Mouse (Mus musculus) skeletal muscle tissue, adult 2 months (tissue): Measurements from ENCODE around the gene Ccdc144b.
A peak's percentile ranks its signal among the peaks of the same experiment; 100 is the strongest.

Experiments
- DNase-seq: peaks from one replicate; pipeline ENCODE4 v3.0.0-alpha.2; 2012; ENCODE audit warnings: low read depth, low spot score

Gene Ccdc144b

GRCm38 (mm10) chr3:36053447-36053846, at the start of gene Ccdc144b:
TSS of gene Ccdc144b (minus strand) at chr3:36053547.
- no peak for DNase-seq

GRCm38 (mm10) chr3:36095371-36095770, 42.0 kb upstream of the Ccdc144b start:
- no peak for DNase-seq

- DNase-seq: no peak
Observed at GRCm38 (mm10) chr3:36087591-36087990, 34.2 kb upstream of the Ccdc144b start.

DNA sequence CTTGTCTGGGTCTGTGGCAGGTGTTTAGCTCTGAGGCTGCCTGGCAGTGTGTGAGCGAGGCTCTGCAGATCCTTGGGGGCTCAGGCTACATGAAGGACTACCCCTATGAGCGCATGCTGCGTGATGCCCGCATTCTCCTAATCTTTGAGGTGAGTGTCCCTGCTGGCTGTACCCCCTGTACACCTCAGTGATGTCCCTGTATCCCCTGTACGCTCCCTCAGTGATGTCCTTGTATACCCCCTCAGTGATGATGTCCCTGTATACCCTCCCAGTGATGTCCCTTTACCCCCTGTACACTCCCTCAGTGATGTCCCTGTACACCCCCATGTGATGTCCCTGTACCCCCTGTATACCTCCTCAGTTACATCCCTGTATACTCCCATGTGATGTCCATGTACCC, 32.0 kb upstream of the Ccdc144b start:
- no peak for DNase-seq

GRCm38 (mm10) chr3:36083381-36083780, 30.0 kb upstream of the Ccdc144b start:
- no peak for DNase-seq

- no peak for DNase-seq
Observed at GRCm38 (mm10) chr3:36082843-36083242, 29.5 kb upstream of the Ccdc144b start.

DNA sequence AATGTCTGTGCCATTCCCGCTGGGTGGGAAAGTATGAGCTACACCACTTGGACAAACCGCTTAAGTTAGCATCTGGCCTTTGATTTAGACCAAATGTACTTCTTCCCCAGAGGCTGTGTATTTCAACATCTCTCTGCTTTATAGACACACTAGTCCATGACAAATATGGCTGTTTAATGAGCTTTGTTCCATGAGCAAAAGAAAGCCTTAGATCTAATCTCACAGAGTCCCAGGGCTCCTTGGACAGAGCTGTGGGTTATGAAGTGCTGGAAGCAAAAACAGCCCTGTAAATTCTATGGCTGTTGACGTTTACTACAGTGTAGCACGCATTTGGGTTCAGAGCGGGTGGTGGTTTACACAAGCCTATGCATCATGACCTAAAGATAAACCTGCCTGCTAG, 27.4 kb upstream of the Ccdc144b start:
- DNase-seq: no peak

- DNase-seq: no peak
Observed at GRCm38 (mm10) chr3:36079886-36080285, 26.5 kb upstream of the Ccdc144b start.

DNA sequence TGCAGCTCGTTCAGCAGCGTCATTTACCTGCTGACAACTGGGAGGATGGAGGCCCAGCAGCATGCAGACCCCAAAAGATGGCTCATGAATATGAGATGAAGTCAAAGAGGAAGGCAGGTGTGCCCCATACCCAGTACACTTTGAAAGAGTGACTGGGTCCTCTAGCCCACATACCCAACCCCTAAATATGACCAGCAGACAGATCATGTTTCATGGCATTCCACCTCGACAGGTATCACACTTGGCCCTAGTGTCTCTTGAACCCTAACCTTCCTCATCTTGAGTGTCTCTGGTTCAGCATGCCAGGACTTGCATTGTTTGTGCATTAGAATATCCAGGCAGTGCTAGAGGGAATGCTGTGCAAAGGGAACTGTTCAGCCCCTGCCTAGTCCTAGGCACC, 24.0 kb upstream of the Ccdc144b start:
- no peak for DNase-seq

- no peak for DNase-seq
Observed at GRCm38 (mm10) chr3:36075466-36075865, 22.1 kb upstream of the Ccdc144b start.

GRCm38 (mm10) chr3:36074231-36074630, 20.9 kb upstream of the Ccdc144b start:
- no peak for DNase-seq

DNA sequence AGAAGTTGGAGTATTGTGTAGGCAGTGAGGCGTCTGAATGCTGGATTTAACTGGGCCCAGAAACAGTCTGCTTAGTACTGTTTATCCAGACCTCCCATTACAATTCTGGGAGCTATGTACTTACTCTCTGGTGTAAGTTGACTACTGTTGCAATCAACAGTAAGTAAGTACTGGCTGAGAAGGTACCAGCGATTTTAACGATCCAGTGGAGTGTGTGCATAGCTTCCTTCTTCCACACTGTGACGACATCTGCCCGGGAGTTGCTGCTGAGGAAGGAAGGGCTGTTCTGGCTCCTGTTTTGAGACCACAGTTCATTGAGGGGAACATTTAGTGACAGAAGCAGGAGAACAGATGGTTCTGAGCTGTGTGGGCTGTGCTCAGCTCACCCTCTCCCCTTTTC, 17.7 kb upstream of the Ccdc144b start:
- no peak for DNase-seq

GRCm38 (mm10) chr3:36070436-36070835, 17.1 kb upstream of the Ccdc144b start:
- no peak for DNase-seq

DNA sequence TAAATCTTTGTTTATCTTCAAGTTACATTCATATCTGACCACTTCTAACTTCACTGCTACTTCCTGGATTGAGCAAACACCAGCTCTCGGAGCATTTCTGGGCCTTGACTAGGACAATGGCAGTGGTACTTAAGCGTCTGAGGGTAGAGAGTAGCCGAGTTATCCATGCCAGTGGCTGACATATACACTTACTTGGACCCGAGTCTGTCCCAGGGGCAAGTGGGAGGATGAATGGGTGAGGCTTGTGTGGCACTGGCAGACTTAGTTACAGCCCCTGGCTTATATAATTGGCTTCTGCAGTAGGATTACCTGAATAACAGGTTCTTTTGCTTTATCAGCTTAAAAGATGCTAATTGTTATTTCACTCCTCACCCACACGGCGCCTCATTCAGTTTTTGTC, 14.4 kb upstream of the Ccdc144b start:
- DNase-seq: no peak

DNA sequence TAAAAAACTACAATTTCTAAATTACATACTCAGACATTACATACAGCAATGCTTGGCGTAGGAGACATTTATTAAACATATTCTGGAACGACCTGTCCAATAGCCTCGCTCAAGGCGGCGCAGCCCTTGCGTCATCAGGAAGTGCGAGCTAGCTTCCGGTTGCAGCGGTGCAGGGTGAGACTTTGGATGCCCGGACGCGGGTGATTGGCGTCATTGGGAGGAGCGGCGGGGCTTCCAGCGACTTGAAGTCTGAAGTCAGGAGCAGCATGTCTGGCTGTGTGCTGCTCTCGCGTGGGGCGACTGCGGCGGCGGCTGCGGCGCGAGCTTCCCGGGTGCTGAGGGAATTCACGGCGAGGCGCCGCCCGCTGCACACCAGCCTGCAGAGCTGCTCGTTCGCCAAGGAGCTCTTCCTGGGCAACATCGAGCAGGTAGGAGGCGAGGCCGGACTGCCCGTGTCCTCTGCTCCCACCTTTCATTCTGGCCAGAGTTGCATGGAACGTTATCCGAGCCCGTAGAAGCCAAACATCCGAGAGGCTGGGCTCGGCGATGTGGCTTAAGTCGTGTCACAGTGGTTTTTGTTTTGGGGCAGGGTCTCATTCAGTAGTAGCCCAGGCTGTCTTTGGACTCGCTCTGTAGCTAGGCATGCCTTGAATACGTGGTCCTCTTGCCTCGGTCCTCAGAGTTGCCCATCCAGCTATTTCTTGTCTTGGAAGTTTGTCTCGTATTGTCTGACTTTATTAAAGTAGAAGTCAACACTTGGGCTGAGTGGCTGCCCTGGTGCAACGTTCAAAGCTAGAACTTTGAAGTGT, 12.7 kb upstream of the Ccdc144b start, which contains the start of gene Acad9:
Acad9 (plus strand) TSS at position 137 of the 809 bp plus-strand sequence.
- DNase-seq: peak; percentile 90

DNA sequence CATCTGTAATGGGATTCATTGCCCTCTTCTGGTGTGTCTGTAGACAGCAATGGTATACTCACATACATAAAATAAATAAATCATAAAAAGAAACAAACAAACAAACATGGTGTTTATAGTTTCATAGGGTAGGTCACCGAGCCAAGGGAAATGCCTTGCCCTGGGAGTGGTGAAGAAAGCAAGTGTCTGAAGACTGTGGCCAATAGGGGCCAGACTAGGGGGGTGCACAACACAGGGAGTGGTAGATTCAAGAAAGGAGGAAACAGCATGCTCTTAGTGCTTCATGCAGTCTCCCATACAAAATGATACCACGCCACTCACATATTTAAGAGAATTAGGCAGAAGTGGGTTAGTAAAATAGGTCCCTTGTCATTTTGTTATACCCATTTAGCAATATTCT, 11.8 kb upstream of the Ccdc144b start:
- no peak for DNase-seq

DNA sequence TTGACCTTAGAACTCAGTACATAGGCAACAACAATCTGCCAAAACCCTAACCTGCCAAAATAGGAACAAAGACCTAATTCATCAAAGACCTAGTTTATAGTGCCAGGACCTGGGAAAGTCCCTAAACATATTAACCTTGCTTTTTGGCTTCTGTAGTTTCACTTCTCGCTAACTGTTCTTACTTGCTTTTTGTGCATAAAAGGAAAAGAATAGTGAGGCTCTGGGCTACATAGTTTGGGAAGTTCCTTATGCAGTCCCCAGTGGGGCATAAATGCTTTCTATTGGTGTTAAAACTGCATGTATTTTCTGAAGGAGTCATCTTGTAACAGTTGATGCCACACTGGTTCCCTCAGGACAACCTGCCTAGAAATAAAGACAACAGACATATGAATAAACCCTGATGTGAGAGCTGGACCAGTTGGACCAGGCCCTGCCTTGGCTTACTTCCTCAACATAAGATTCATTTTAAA, 11.3 kb upstream of the Ccdc144b start:
- DNase-seq: no peak

DNA sequence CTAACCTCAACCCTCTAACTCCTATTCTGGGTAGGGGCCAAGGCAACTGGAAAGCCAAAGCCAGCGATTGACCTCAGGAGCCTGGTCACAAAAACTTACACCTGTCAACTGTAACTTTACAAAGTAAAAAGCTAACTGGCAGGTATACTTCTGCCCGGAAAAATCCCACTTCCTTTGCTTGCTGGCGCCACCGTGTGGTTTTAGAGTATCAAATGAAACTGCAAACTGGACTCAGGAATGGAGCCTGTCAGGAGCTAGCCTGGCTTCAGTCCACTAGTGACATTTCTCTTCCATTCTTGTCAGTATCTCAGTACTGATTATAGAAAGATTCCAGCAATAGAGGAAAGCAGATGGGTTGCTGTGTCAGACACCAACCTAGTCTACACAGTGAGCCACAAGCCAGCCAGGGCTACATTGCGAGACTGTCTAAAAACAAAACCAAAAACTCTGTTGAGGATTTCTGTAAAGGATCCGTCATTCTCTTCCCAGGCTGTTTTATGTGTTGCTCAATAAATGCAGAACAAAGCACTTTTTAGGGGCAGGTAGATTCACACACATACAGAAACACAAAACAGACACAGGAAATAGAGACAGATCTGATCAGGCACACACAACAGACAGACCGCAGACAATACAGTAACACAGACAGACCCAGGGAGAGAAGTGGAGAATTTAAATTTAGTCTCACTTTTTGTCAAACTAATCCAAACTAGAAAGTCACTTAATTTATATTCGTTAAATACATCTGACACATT, 6.9 kb upstream of the Ccdc144b start:
- DNase-seq: no peak

- no peak for DNase-seq
Observed at GRCm38 (mm10) chr3:36049106-36049505, 4.2 kb downstream of the Ccdc144b start.

DNA sequence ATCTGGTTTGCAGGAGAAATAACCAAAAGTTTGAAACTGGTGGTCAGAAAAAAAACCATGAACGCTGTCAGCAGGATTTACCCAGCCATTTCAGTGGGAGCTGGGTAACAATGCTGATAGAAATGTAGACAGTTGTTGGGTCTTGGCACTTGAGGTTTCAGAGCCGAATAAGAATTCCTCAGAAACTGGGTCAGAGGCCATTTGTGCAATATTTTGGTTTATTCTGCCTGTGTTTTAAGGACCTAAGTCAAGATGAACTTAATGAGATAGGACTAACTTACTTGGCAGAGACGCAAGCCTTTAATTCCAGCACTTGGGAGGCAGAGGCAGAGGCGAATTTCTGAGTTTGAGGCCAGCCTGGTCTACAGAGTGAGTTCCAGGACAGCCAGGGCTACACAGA, 8.3 kb downstream of the Ccdc144b start:
- no peak for DNase-seq

DNA sequence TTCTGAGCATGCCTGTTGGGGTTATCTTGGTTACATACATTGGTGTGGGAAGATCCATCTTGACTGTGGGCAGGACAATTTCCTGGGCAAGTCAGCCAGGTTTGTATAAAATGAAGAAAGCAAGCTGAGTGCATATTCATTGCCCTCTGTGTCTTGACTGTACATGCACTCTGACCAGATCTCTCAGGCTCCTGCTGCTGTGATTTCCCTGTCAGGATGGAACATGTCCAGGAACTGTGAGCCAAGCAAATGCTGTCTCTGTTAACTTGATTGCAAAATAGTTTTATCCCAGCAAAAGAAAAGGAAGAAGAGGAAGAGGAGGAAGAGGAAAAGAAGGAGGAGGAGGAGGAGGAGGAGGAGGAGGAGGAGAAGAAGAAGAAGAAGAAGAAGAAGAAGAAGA, 8.8 kb downstream of the Ccdc144b start:
- DNase-seq: no peak

GRCm38 (mm10) chr3:36031740-36032510, 21.4 kb downstream of the Ccdc144b start:
- no peak for DNase-seq
